Mouse (Mus musculus) spleen, embryonic (tissue): ENCODE data around the gene Grin2b.

Experiments
- CTCF ChIA-PET: fragments of 350-600 bp; sonication (Branson Sonifier 250); formaldehyde crosslinking; loops from one replicate; lab custom pipeline; 2022; lab: Charles Lee

Grin2b gene

GRCm38 (mm10) chr6:136008120-136008519 lies 165.2 kb downstream of the Grin2b start:
- CTCF ChIA-PET, result no interaction called here

- CTCF ChIA-PET, result no interaction called here
These were observed 178.6 kb downstream of the Grin2b start for GRCm38 (mm10) chr6:135994691-135995090.

- CTCF ChIA-PET, result no interaction called here
These were observed 179.4 kb downstream of the Grin2b start for GRCm38 (mm10) chr6:135993897-135994296.

GRCm38 (mm10) chr6:135993378-135993777 lies 179.9 kb downstream of the Grin2b start:
- CTCF ChIA-PET, result no interaction called here

GRCm38 (mm10) chr6:135976106-135976505 lies 197.2 kb downstream of the Grin2b start:
- CTCF ChIA-PET, result no interaction called here

GRCm38 (mm10) chr6:135972481-135972880 lies 200.8 kb downstream of the Grin2b start:
- CTCF ChIA-PET, result no interaction called here

GRCm38 (mm10) chr6:135971481-135971880 lies 201.8 kb downstream of the Grin2b start:
- CTCF ChIA-PET, result no interaction called here

- CTCF ChIA-PET, result no interaction called here
These were observed 202.5 kb downstream of the Grin2b start for GRCm38 (mm10) chr6:135970716-135971318.

GRCm38 (mm10) chr6:135961766-135962165 lies 211.5 kb downstream of the Grin2b start:
- CTCF ChIA-PET, result no interaction called here

- CTCF ChIA-PET, result no interaction called here
These were observed 213.7 kb downstream of the Grin2b start for GRCm38 (mm10) chr6:135959629-135960028.

- CTCF ChIA-PET, result no interaction called here
These were observed 221.6 kb downstream of the Grin2b start for GRCm38 (mm10) chr6:135951666-135952065.

- CTCF ChIA-PET, result no interaction called here
These were observed 227.8 kb downstream of the Grin2b start for GRCm38 (mm10) chr6:135945511-135945910.

GRCm38 (mm10) chr6:135944358-135944757 lies 229.0 kb downstream of the Grin2b start:
- CTCF ChIA-PET, result no interaction called here

- CTCF ChIA-PET, result no interaction called here
These were observed 230.1 kb downstream of the Grin2b start for GRCm38 (mm10) chr6:135943121-135943617.

- CTCF ChIA-PET, result no interaction called here
These were observed 240.4 kb downstream of the Grin2b start for GRCm38 (mm10) chr6:135932924-135933323.

- CTCF ChIA-PET, result no interaction called here
These were observed 240.9 kb downstream of the Grin2b start for GRCm38 (mm10) chr6:135932400-135932920.

GRCm38 (mm10) chr6:135917676-135918075 lies 255.6 kb downstream of the Grin2b start:
- CTCF ChIA-PET, result no interaction called here

GRCm38 (mm10) chr6:135914608-135915007 lies 258.7 kb downstream of the Grin2b start:
- CTCF ChIA-PET, result no interaction called here

GRCm38 (mm10) chr6:135912114-135912513 lies 261.2 kb downstream of the Grin2b start:
- CTCF ChIA-PET, result no interaction called here

- CTCF ChIA-PET, result no interaction called here
These were observed 262.2 kb downstream of the Grin2b start for GRCm38 (mm10) chr6:135911131-135911530.

- CTCF ChIA-PET, result no interaction called here
These were observed 265.6 kb downstream of the Grin2b start for GRCm38 (mm10) chr6:135907540-135908320.

- CTCF ChIA-PET, result no interaction called here
These were observed 266.2 kb downstream of the Grin2b start for GRCm38 (mm10) chr6:135907137-135907536.

GRCm38 (mm10) chr6:135904391-135904790 lies 268.9 kb downstream of the Grin2b start:
- CTCF ChIA-PET, result no interaction called here
